Mouse (Mus musculus) hindbrain, embryonic 12.5 days (tissue): Measurements from ENCODE around the gene Cpxm2. TPM values are rescaled to one million over a fixed set of nuclear protein-coding genes. Genes with fewer than 3 reads are reported as not detected.

Experiments
- ATAC-seq: fragments of 200-750 bp; cut with Nextera tagmentation; 2 replicates; pipeline ENCODE4 v1.8.0; 2017; ENCODE audit warnings: moderate TSS enrichment; ENCODE audit not compliant: low FRiP score
- H3K27ac ChIP-seq: fragments of 300-500 bp; sonication (generic); 2 replicates; pipeline ENCODE4 v1.5.1; 2016; ENCODE audit warnings: mild to moderate bottlenecking
- H3K27me3 ChIP-seq: fragments of 300-500 bp; sonication (generic); 2 replicates; pipeline ENCODE4 v1.6.1; 2016; ENCODE audit warnings: mild to moderate bottlenecking
- H3K36me3 ChIP-seq: fragments of 300-500 bp; sonication (generic); 2 replicates; pipeline ENCODE4 v1.6.1; 2016; ENCODE audit warnings: mild to moderate bottlenecking
- H3K4me1 ChIP-seq: fragments of 300-500 bp; sonication (generic); 2 replicates; pipeline ENCODE4 v1.6.1; 2016
- H3K4me2 ChIP-seq: fragments of 300-500 bp; sonication (generic); replicated peaks from 2 replicates; pipeline ENCODE4 v1.6.1; 2016; ENCODE audit warnings: mild to moderate bottlenecking
- H3K4me3 ChIP-seq: fragments of 300-500 bp; sonication (generic); 2 replicates; pipeline ENCODE4 v1.5.1; 2016; ENCODE audit warnings: mild to moderate bottlenecking
- H3K9ac ChIP-seq: fragments of 300-500 bp; sonication (generic); 2 replicates; pipeline ENCODE4 v1.6.1; 2016; ENCODE audit warnings: mild to moderate bottlenecking, moderate library complexity
- H3K9me3 ChIP-seq: fragments of 300-500 bp; sonication (generic); replicated peaks from 2 replicates; pipeline ENCODE4 v1.6.1; 2016; ENCODE audit warnings: mild to moderate bottlenecking
- WGBS: fragments of 180-500 bp; shearing (Covaris S2); methylation state at CpG from one replicate; pipeline ENCODE4 v1.1.7; 2016; 5-methylcytosine and 5-hydroxymethylcytosine counted together
- polyA plus RNA-seq: library from polyadenylated mRNA; unstranded; fragments of >200 nt; fragmentation: Nextera tagmentation; extraction: Ambion mirVana; gene quantifications from 2 replicates; pipeline ENCODE4 v1.2.1, GENCODE M21; 2016

Gene Cpxm2
- polyA plus RNA-seq, 1 experiment from 2014 or later = 8.2 TPM

- Histone ChIP-seq H3K4me3 (no peak overlapping the region), H3K27me3 (no peaks in the 10 kb centered on the region), H3K4me1 (no peaks in the 10 kb centered on the region), H3K9me3 (no peaks in the 10 kb centered on the region), H3K27ac (no peak overlapping the region), H3K9ac (no peak overlapping the region), H3K4me2 (no peak overlapping the region), H3K36me3 (no peaks in the 10 kb centered on the region)
- WGBS = 90% methylated on average over 6 of the region's 6 CpGs
- no peak for ATAC-seq
These were observed 83.5 kb downstream of the Cpxm2 start for GRCm38 (mm10) chr7:132070877-132071625.

DNA sequence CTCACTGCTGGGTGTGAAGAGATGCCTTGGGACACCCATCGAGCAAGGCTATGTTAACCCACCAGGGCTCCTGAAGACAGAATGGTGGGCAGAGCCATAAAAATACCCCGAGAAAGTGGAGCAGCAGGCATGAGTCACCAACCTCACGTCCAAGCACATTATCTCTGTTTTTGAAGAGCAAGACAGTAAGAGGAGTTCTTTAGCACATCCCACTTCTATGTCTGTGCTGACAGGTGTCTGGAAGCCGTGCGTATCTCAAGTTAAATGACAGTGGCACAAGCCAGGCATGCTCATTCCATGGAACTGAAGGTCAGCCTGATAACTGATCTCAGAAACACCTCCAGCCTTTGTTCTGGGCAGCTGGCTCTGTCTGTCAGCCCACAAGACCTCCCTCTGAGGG is 86.6 kb downstream of the Cpxm2 start:
- ATAC-seq = no peak
- Histone ChIP-seq H3K4me1 (no peaks in the 10 kb centered on the region), H3K4me2 (no peak overlapping the region), H3K9ac (no peak overlapping the region), H3K9me3 (no peaks in the 10 kb centered on the region), H3K4me3 (no peak overlapping the region), H3K27me3 (no peaks in the 10 kb centered on the region), H3K27ac (no peak overlapping the region), H3K36me3 (no peaks in the 10 kb centered on the region)
- WGBS = 85% methylated on average over 5 of the region's 5 CpGs

- no peaks in the 10 kb centered on the region for H3K36me3 ChIP-seq
- no peak for ATAC-seq
- H3K9ac ChIP-seq = no peak overlapping the region
- H3K4me1 ChIP-seq = no peaks in the 10 kb centered on the region
- H3K27me3 ChIP-seq = no peaks in the 10 kb centered on the region
- H3K27ac ChIP-seq = no peak overlapping the region
- WGBS = 86% methylated on average over 5 of the region's 5 CpGs
- no peaks in the 10 kb centered on the region for H3K9me3 ChIP-seq
- no peak overlapping the region for H3K4me3 ChIP-seq
- H3K4me2 ChIP-seq = no peak overlapping the region
These were observed 87.0 kb downstream of the Cpxm2 start for GRCm38 (mm10) chr7:132067511-132067910.

DNA sequence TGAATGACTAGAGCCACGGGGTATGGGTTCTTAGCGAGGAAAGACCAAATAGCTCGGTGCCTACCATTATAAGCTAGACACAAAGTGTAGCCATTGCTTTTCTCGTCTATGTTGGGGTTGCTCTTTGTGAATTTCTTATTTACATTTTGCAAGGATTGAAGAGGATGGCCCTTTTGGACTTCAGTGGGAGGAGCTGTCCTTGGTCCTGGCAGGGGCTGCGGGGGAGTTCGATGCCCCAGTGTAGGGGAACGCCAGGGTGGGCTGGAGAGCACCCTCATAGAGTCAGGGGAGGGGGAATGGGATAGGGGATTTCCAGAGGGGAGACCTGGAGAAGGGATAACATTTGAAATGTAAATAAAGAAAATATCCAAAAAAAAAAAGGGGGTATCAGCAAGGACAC is 94.4 kb downstream of the Cpxm2 start:
- WGBS = 83% methylated on average over 7 of the region's 7 CpGs
- no peak for ATAC-seq

GRCm38 (mm10) chr7:132056565-132056964 is 98.0 kb downstream of the Cpxm2 start:
- Histone ChIP-seq H3K4me1 (0 out of 2 replicates have a peak, but pooled peaks cover 4% of the 10 kb centered on the region), H3K36me3 (no peaks in the 10 kb centered on the region), H3K4me2 (no peak overlapping the region), H3K9me3 (no peaks in the 10 kb centered on the region), H3K27ac (no peak overlapping the region), H3K9ac (no peak overlapping the region), H3K27me3 (no peaks in the 10 kb centered on the region), H3K4me3 (no peak overlapping the region)
- no peak for ATAC-seq
- 53% methylated on average over 7 of the region's 7 CpGs for WGBS

More for the DNA sequence above, 94.4 kb downstream of the Cpxm2 start:
- Histone ChIP-seq H3K27ac (no peak overlapping the region), H3K9ac (no peak overlapping the region), H3K4me3 (no peak overlapping the region), H3K27me3 (no peaks in the 10 kb centered on the region), H3K9me3 (no peaks in the 10 kb centered on the region), H3K4me1 (0 out of 2 replicates have a peak, but pooled peaks cover 4% of the 10 kb centered on the region), H3K4me2 (no peak overlapping the region), H3K36me3 (no peaks in the 10 kb centered on the region)

GRCm38 (mm10) chr7:132046662-132047061 is 107.9 kb downstream of the Cpxm2 start:
- Histone ChIP-seq H3K36me3 (no peaks in the 10 kb centered on the region), H3K27ac (no peak overlapping the region), H3K27me3 (no peaks in the 10 kb centered on the region), H3K4me2 (no peak overlapping the region), H3K4me1 (peaks cover 4% of the 10 kb centered on the region), H3K9ac (no peak overlapping the region), H3K9me3 (no peaks in the 10 kb centered on the region), H3K4me3 (no peak overlapping the region)
- WGBS = 61% methylated on average over 4 of the region's 4 CpGs
- ATAC-seq = no peak

GRCm38 (mm10) chr7:132031940-132032531 is 122.5 kb downstream of the Cpxm2 start:
- no peak for ATAC-seq
- H3K9me3 ChIP-seq = no peaks in the 10 kb centered on the region
- no peaks in the 10 kb centered on the region for H3K27me3 ChIP-seq
- H3K27ac ChIP-seq = no peak overlapping the region
- H3K4me1 ChIP-seq = peaks cover 10% of the 10 kb centered on the region
- H3K9ac ChIP-seq = no peak overlapping the region
- no peak overlapping the region for H3K4me3 ChIP-seq
- 62% methylated on average over 6 of the region's 6 CpGs for WGBS
- H3K36me3 ChIP-seq = no peaks in the 10 kb centered on the region
- no peak overlapping the region for H3K4me2 ChIP-seq

GRCm38 (mm10) chr7:132026671-132027070 is 127.9 kb downstream of the Cpxm2 start:
- Histone ChIP-seq H3K4me3 (no peak overlapping the region), H3K4me1 (no peaks in the 10 kb centered on the region; the same call in 1 of the 2 replicates), H3K9me3 (no peaks in the 10 kb centered on the region), H3K36me3 (no peaks in the 10 kb centered on the region), H3K27me3 (no peaks in the 10 kb centered on the region), H3K4me2 (no peak overlapping the region), H3K9ac (no peak overlapping the region), H3K27ac (no peak overlapping the region)
- ATAC-seq = no peak
- WGBS = 77% methylated on average over 6 of the region's 6 CpGs

DNA sequence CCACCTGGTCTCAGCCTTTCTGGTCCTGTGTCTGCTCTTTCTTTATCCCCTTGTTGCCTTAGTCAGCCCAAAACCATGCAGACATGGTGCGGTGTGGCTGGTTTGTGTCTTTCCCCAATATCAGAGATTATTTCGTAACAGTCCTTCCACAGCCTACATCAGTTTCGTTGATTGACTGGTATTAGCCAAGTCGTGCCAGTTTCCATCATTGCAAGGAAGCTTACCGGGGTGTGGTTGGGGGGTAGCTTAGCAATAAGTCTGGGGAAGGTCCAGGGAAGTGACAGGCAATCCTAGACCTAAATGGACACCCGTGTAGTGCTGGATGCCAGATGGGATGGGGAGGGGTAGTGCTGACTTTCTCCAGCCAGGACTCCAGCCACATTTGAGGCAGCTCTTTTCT is 128.9 kb downstream of the Cpxm2 start:
- H3K36me3 ChIP-seq = no peaks in the 10 kb centered on the region
- no peaks in the 10 kb centered on the region; the same call in 1 of the 2 replicates for H3K4me1 ChIP-seq
- H3K4me3 ChIP-seq = no peak overlapping the region
- no peak overlapping the region for H3K9ac ChIP-seq
- no peak overlapping the region for H3K27ac ChIP-seq
- 66% methylated on average over 6 of the region's 6 CpGs for WGBS
- no peaks in the 10 kb centered on the region for H3K9me3 ChIP-seq
- no peaks in the 10 kb centered on the region for H3K27me3 ChIP-seq
- H3K4me2 ChIP-seq = no peak overlapping the region
- no peak for ATAC-seq

DNA sequence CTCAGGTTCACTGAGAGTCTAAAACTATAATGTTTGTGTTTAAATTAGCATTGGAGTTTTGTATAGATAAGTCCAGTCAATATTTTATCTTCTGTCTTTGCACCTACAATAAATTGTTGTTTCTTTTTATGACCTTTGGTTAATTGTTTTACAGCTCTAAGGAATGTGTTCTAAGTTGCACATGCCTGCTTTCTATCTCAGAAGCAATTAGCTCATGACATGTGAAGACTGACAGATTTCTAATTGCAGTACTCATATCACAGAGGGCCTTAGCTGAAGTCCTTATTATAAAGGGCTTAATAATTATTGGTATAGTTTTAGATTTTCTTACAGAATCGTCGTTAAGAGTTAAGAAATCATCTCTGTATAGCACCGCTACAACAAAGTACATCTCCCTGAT is 138.6 kb downstream of the Cpxm2 start:
- no peaks in the 10 kb centered on the region for H3K36me3 ChIP-seq
- no peaks in the 10 kb centered on the region for H3K27me3 ChIP-seq
- H3K9me3 ChIP-seq = no peaks in the 10 kb centered on the region
- H3K9ac ChIP-seq = no peak overlapping the region
- H3K4me1 ChIP-seq = peaks cover 17% of the 10 kb centered on the region
- H3K4me3 ChIP-seq = no peak overlapping the region
- no peak for ATAC-seq
- 78% methylated on average over 3 of the region's 3 CpGs for WGBS
- no peak overlapping the region for H3K4me2 ChIP-seq
- no peak overlapping the region for H3K27ac ChIP-seq

DNA sequence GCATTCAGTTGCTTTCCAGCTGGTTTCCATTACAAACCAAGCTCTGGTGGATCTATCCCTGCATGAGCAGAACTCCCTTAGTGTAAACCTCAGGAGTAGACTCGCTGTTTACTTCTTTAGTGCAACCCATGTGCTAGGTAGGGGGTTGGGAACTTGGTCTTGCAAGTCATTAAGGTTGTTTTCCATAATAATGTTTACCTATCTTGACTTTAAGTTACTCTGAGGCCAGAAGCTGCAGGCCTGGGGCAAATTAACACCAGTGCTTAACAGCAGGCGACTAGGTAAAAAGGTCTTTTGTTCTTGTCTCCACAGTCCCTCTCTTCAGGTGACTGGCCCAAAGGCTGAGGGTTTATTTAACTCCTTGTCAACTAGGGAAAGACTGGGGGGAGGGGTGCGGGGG is 139.3 kb downstream of the Cpxm2 start:
- WGBS = 10% methylated on average over 3 of the region's 3 CpGs
- H3K27me3 ChIP-seq = no peaks in the 10 kb centered on the region
- no peaks in the 10 kb centered on the region for H3K9me3 ChIP-seq
- no peak overlapping the region for H3K9ac ChIP-seq
- peaks cover 17% of the 10 kb centered on the region for H3K4me1 ChIP-seq
- ATAC-seq = no peak
- H3K27ac ChIP-seq = no peak overlapping the region
- H3K36me3 ChIP-seq = no peaks in the 10 kb centered on the region
- H3K4me2 ChIP-seq = no peak overlapping the region
- no peak overlapping the region for H3K4me3 ChIP-seq

GRCm38 (mm10) chr7:132013970-132014369 is 140.6 kb downstream of the Cpxm2 start:
- WGBS = 77% methylated on average over 5 of the region's 5 CpGs
- Histone ChIP-seq H3K36me3 (no peaks in the 10 kb centered on the region), H3K4me2 (no peak overlapping the region), H3K4me1 (peaks cover 17% of the 10 kb centered on the region), H3K27me3 (no peaks in the 10 kb centered on the region), H3K9ac (no peak overlapping the region), H3K4me3 (no peak overlapping the region), H3K27ac (no peak overlapping the region), H3K9me3 (no peaks in the 10 kb centered on the region)
- no peak for ATAC-seq
